ENCODE assay signal across 8 mouse cellular contexts in the genomic region with DNA sequence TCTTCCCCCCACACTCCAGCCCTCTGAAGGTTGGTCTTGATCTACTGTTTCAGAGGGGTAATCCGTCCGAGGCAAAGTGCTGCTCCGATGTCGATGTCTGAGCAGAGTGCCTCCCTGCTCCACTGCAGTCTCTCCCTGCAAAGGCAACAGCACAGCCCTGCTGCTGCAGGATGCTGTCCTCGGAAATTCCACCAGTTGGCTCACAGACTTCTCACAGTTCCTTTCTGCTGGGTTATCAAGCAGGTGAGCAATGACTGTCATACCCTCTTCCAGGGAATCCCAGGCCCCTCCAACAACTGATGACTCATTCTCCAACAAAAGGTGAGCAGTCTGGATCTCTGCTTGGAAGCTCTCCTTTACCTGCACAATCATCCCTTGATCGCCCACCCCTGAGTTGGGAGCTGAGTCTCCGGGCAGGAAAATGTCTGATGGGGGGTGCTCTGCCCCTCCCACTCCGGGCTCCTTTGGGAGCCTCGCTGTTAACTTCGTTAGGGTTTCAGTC.
DNase-seq lines count a peak whose midpoint lies in the region; ATAC-seq and TF ChIP-seq lines count a peak whose summit lies in the region.

No protein-coding gene starts in this region.

- WGBS in lung, embryonic 15.5 days: 34% methylated on average over 10 of the region's 10 CpGs
- 30% methylated on average over 10 of the region's 10 CpGs for WGBS in embryonic facial prominence, embryonic 13.5 days
- 34% methylated on average over 10 of the region's 10 CpGs for WGBS in hindbrain, postnatal 0 days
- WGBS in neural tube, embryonic 14.5 days: 37% methylated on average over 10 of the region's 10 CpGs

- no peak for ATAC-seq in lung, embryonic 15.5 days (ENCODE audit: borderline replicate concordance, extremely low read depth, low FRiP score, low TSS enrichment)
- ATAC-seq in embryonic facial prominence, embryonic 13.5 days (ENCODE audit: insufficient number of reproducible peaks, insufficient read depth, low FRiP score, low TSS enrichment, low read depth): no peak
- ATAC-seq in hindbrain, postnatal 0 days: peak; percentile 34
- peak; percentile 36; the same call in 1 of the 2 replicates for ATAC-seq in neural tube, embryonic 14.5 days (ENCODE audit: low read depth)

- H3K4me3 ChIP-seq in lung, embryonic 15.5 days: peak overlapping the region; percentile 24
- peak overlapping the region; percentile 40 for H3K4me3 ChIP-seq in embryonic facial prominence, embryonic 13.5 days
- H3K4me3 ChIP-seq in hindbrain, postnatal 0 days (ENCODE audit: low read length): peak overlapping the region; percentile 21
- peak overlapping the region; percentile 29 for H3K4me3 ChIP-seq in neural tube, embryonic 14.5 days (ENCODE audit: low read depth, low read length)

- peak overlapping the region; percentile 63 for H3K27ac ChIP-seq in lung, embryonic 15.5 days
- H3K27ac ChIP-seq in embryonic facial prominence, embryonic 13.5 days: peak overlapping the region; percentile 77
- H3K27ac ChIP-seq in hindbrain, postnatal 0 days: peak overlapping the region; percentile 84
- H3K27ac ChIP-seq in neural tube, embryonic 14.5 days (ENCODE audit: low read depth, low read length): peak overlapping the region; percentile 85

- no peaks in the 10 kb centered on the region for H3K27me3 ChIP-seq in lung, embryonic 15.5 days
- H3K27me3 ChIP-seq in embryonic facial prominence, embryonic 13.5 days: no peaks in the 10 kb centered on the region
- no peaks in the 10 kb centered on the region for H3K27me3 ChIP-seq in hindbrain, postnatal 0 days (ENCODE audit: insufficient read depth, low read length)
- no peaks in the 10 kb centered on the region for H3K27me3 ChIP-seq in neural tube, embryonic 14.5 days (ENCODE audit: control insufficient read depth, insufficient read depth, low read length)

- no peaks in the 10 kb centered on the region for H3K9me3 ChIP-seq in lung, embryonic 15.5 days
- H3K9me3 ChIP-seq in embryonic facial prominence, embryonic 13.5 days: no peaks in the 10 kb centered on the region
- H3K9me3 ChIP-seq in hindbrain, postnatal 0 days (ENCODE audit: low read length): no peaks in the 10 kb centered on the region
- H3K9me3 ChIP-seq in neural tube, embryonic 14.5 days (ENCODE audit: control insufficient read depth, low read length): no peaks in the 10 kb centered on the region

- peaks cover 43% of the 10 kb centered on the region for H3K4me1 ChIP-seq in lung, embryonic 15.5 days
- peaks cover 58% of the 10 kb centered on the region for H3K4me1 ChIP-seq in embryonic facial prominence, embryonic 13.5 days
- H3K4me1 ChIP-seq in hindbrain, postnatal 0 days (ENCODE audit: insufficient read depth, low read length): peaks cover 28% of the 10 kb centered on the region; the same call in 1 of the 2 replicates
- H3K4me1 ChIP-seq in neural tube, embryonic 14.5 days (ENCODE audit: control insufficient read depth, insufficient read depth, low read length): peaks cover 47% of the 10 kb centered on the region

- H3K4me2 ChIP-seq in lung, embryonic 15.5 days: peak overlapping the region; percentile 49
- peak overlapping the region; percentile 62 for H3K4me2 ChIP-seq in embryonic facial prominence, embryonic 13.5 days
- H3K4me2 ChIP-seq in hindbrain, postnatal 0 days (ENCODE audit: low read depth, low read length): peak overlapping the region; percentile 49
- peak overlapping the region; percentile 55 for H3K4me2 ChIP-seq in neural tube, embryonic 14.5 days (ENCODE audit: low read depth, low read length)

- no peaks in the 10 kb centered on the region for H3K36me3 ChIP-seq in lung, embryonic 15.5 days
- no peaks in the 10 kb centered on the region for H3K36me3 ChIP-seq in embryonic facial prominence, embryonic 13.5 days
- no peaks in the 10 kb centered on the region for H3K36me3 ChIP-seq in hindbrain, postnatal 0 days (ENCODE audit: insufficient read depth, low read length)
- no peaks in the 10 kb centered on the region for H3K36me3 ChIP-seq in neural tube, embryonic 14.5 days (ENCODE audit: control insufficient read depth, insufficient read depth, low read length)

- peak overlapping the region; percentile 25; the same call in 1 of the 2 replicates for H3K9ac ChIP-seq in lung, embryonic 15.5 days
- H3K9ac ChIP-seq in embryonic facial prominence, embryonic 13.5 days: peak overlapping the region; percentile 63
- H3K9ac ChIP-seq in hindbrain, postnatal 0 days (replicated peaks; ENCODE audit: low read length): peak overlapping the region; percentile 49
- peak overlapping the region; percentile 51 for H3K9ac ChIP-seq in neural tube, embryonic 14.5 days (replicated peaks; ENCODE audit: low read depth, low read length)

- no peak for TF ChIP-seq CTCF in hindbrain, postnatal 0 days (IDR thresholded peaks at IDR 0.05; ENCODE audit: low read depth)

- DNase-seq in lung, postnatal 36 days: no peak
- peak; percentile 32 for DNase-seq in hindbrain, postnatal 0 days (ENCODE audit: low spot score)
- DNase-seq in urinary bladder, adult 2 months (ENCODE audit: low spot score): no peak
- no peak for DNase-seq in gastrocnemius, adult 8-10 months (ENCODE audit: low spot score in 2 of 2)
- no peak for DNase-seq in kidney, postnatal 36 days

Comparison
In these comparisons a context has a peak if more than half of its experiments do, and no peak if none do; other contexts are left out.
1. ATAC-seq: peak in hindbrain, postnatal 0 days (single experiment) and neural tube, embryonic 14.5 days (single experiment); none in lung, embryonic 15.5 days (single experiment) and embryonic facial prominence, embryonic 13.5 days (single experiment).
2. Peak in every context shown above with its lines, with median percentiles within 50 percentile points of each other: H3K27ac ChIP-seq, H3K4me2 ChIP-seq, H3K4me3 ChIP-seq and H3K9ac ChIP-seq.